ENCODE assay signal across 8 mouse cellular contexts in genomic region chr7:128459791-128460130, GRCm38 (mm10). TPM values are rescaled to one million over a fixed set of nuclear protein-coding genes. Genes with fewer than 3 reads are reported as not detected.
DNase-seq lines count a peak whose midpoint lies in the region; ATAC-seq and TF ChIP-seq lines count a peak whose summit lies in the region.

No protein-coding gene starts in this region.

- no peak for TF ChIP-seq CTCF in kidney, adult 2 months (conservative IDR thresholded peaks at IDR 0.05; ENCODE audit: insufficient read depth, insufficient read length, low read depth, low read length)
- TF ChIP-seq CTCF in bone marrow macrophage, adult 2 months (IDR thresholded peaks at IDR 0.05; ENCODE audit: low read depth, low read length) = no peak

- 0 out of 2 replicates have a peak overlapping the region, but pooled peaks have one; percentile 5 for H3K4me3 ChIP-seq in kidney, adult 2 months (ENCODE audit: insufficient read depth, low read depth, low read length)
- peak overlapping the region; percentile 96 for H3K4me3 ChIP-seq in bone marrow macrophage, adult 2 months (ENCODE audit: insufficient read depth, low read length)
- H3K4me3 ChIP-seq in hindbrain, embryonic 13.5 days = peak overlapping the region; percentile 93
- peak overlapping the region; percentile 89 for H3K4me3 ChIP-seq in midbrain, embryonic 14.5 days (replicated peaks; ENCODE audit: low read depth, low read length)

- peak overlapping the region; percentile 79 for H3K4me2 ChIP-seq in hindbrain, embryonic 13.5 days
- peak overlapping the region; percentile 90 for H3K4me2 ChIP-seq in midbrain, embryonic 14.5 days (ENCODE audit: low read length)

- H3K4me1 ChIP-seq in kidney, adult 2 months (ENCODE audit: control insufficient read depth, insufficient read depth, low read length) = peaks cover 3% of the 10 kb centered on the region; the same call in 1 of the 2 replicates
- H3K4me1 ChIP-seq in bone marrow macrophage, adult 2 months (ENCODE audit: control insufficient read depth, insufficient read depth, low read length) = peaks cover 12% of the 10 kb centered on the region
- H3K4me1 ChIP-seq in hindbrain, embryonic 13.5 days (replicated peaks) = peaks cover 19% of the 10 kb centered on the region
- peaks cover 24% of the 10 kb centered on the region; the same call in 1 of the 2 replicates for H3K4me1 ChIP-seq in midbrain, embryonic 14.5 days (ENCODE audit: control insufficient read depth, insufficient read depth, low read length)

- DNase-seq in kidney, adult 2 months = peak; percentile 21
- no peak for DNase-seq in kidney, postnatal 25 days
- peak; percentile 25 for DNase-seq in midbrain, embryonic 14.5 days
- no peak for DNase-seq in left cerebral cortex, adult 8-10 months (ENCODE audit: low spot score in 2 of 2)
- DNase-seq in spleen, postnatal 14 days (ENCODE audit: low spot score in 2 of 2) = no peak
- no peak for DNase-seq in adrenal gland, postnatal 36 days

- H3K27me3 ChIP-seq in kidney, adult 2 months (replicated peaks; ENCODE audit: control insufficient read depth, insufficient read depth, low read length) = no peaks in the 10 kb centered on the region
- H3K27me3 ChIP-seq in hindbrain, embryonic 13.5 days = no peaks in the 10 kb centered on the region
- no peaks in the 10 kb centered on the region for H3K27me3 ChIP-seq in midbrain, embryonic 14.5 days (ENCODE audit: control insufficient read depth, insufficient read depth, low read length)

- H3K36me3 ChIP-seq in kidney, adult 2 months (ENCODE audit: control insufficient read depth, insufficient read depth, low read length) = no peaks in the 10 kb centered on the region
- no peaks in the 10 kb centered on the region for H3K36me3 ChIP-seq in hindbrain, embryonic 13.5 days
- H3K36me3 ChIP-seq in midbrain, embryonic 14.5 days (ENCODE audit: control insufficient read depth, insufficient read depth, low read length) = 0 out of 2 replicates have a peak, but pooled peaks cover under 1% of the 10 kb centered on the region

- TF ChIP-seq POLR2A in kidney, adult 2 months (IDR thresholded peaks at IDR 0.05; ENCODE audit: low read depth, low read length) = no peak
- no peak for TF ChIP-seq POLR2A in bone marrow macrophage, adult 2 months (IDR thresholded peaks at IDR 0.05; ENCODE audit: borderline replicate concordance, low read depth, low read length)

- peak overlapping the region; percentile 88 for H3K9ac ChIP-seq in hindbrain, embryonic 13.5 days
- H3K9ac ChIP-seq in midbrain, embryonic 14.5 days (replicated peaks; ENCODE audit: low read length) = peak overlapping the region; percentile 83

- H3K9me3 ChIP-seq in hindbrain, embryonic 13.5 days = no peaks in the 10 kb centered on the region
- no peaks in the 10 kb centered on the region for H3K9me3 ChIP-seq in midbrain, embryonic 14.5 days (ENCODE audit: control insufficient read depth, low read length)

- no peak for ATAC-seq in hindbrain, embryonic 13.5 days (ENCODE audit: low FRiP score)
- ATAC-seq in midbrain, embryonic 14.5 days (ENCODE audit: low FRiP score, low TSS enrichment) = no peak

- WGBS in kidney, adult 2 months = 17% methylated on average over 4 of the region's 4 CpGs
- whole genome bisulfite sequencing in hindbrain, embryonic 13.5 days = 12% methylated on average over 4 of the region's 4 CpGs
- WGBS in midbrain, embryonic 14.5 days = 15% methylated on average over 4 of the region's 4 CpGs

- no peak overlapping the region for H3K27ac ChIP-seq in kidney, adult 2 months (ENCODE audit: insufficient read depth, low read depth, low read length)
- H3K27ac ChIP-seq in bone marrow macrophage, adult 2 months (ENCODE audit: insufficient read depth, low read depth, low read length) = no peak overlapping the region
- H3K27ac ChIP-seq in hindbrain, embryonic 13.5 days = peak overlapping the region; percentile 94
- peak overlapping the region; percentile 88; the same call in 1 of the 2 replicates for H3K27ac ChIP-seq in midbrain, embryonic 14.5 days (replicated peaks; ENCODE audit: low read depth, low read length)

RNA-seq across cellular contexts. Expression of gene Tial1, which starts 1.8 kb away (rescaled TPM):
- 21.9 and 22.2 TPM in 2 replicates for polyA plus RNA-seq in kidney, adult 2 months (2012; rRNA removed)
- polyA plus RNA-seq in bone marrow macrophage, adult 2 months (2012; ENCODE audit: insufficient read depth, insufficient read length, missing spikeins) = 138 and 176 TPM in 2 replicates
- polyA plus RNA-seq in hindbrain, embryonic 13.5 days (2015; fragmentation: Nextera tagmentation; extraction: Ambion mirVana) = 34.3 and 36.2 TPM in 2 replicates
- polyA plus RNA-seq in midbrain, embryonic 14.5 days (2014; fragmentation: Nextera tagmentation; extraction: Ambion mirVana) = 44.1 and 44.7 TPM in 2 replicates
- 100 to 1,000 TPM in 1 of 4 experiments, 10 to 100 TPM in 3; 95.4 to 105 (median 96.3) TPM for total RNA-seq in left cerebral cortex, adult 8-10 months (2022)
- 10 to 100 TPM; 74.4 to 90.2 TPM for total RNA-seq in adrenal gland, postnatal 36 days (2021)

RNA-seq across cellular contexts. Expression of gene Rgs10, which starts 41.2 kb away (rescaled TPM):
- polyA plus RNA-seq in kidney, adult 2 months (2012; rRNA removed) = 2.3 and 5.1 TPM in 2 replicates
- 731 and 826 TPM in 2 replicates for polyA plus RNA-seq in bone marrow macrophage, adult 2 months (2012; ENCODE audit: insufficient read depth, insufficient read length, missing spikeins)
- polyA plus RNA-seq in hindbrain, embryonic 13.5 days (2015; fragmentation: Nextera tagmentation; extraction: Ambion mirVana) = 34.0 and 40.2 TPM in 2 replicates
- 43.6 and 57.5 TPM in 2 replicates for polyA plus RNA-seq in midbrain, embryonic 14.5 days (2014; fragmentation: Nextera tagmentation; extraction: Ambion mirVana)
- total RNA-seq in left cerebral cortex, adult 8-10 months (2022) = 10 to 100 TPM; 50.1 to 65.5 (median 59.0) TPM
- 10 to 100 TPM; 10.6 to 19.7 TPM for total RNA-seq in adrenal gland, postnatal 36 days (2021)

Comparison
In these comparisons a context has a peak if more than half of its experiments do, and no peak if none do; other contexts are left out.
1. DNase-seq: peak in kidney, adult 2 months (single experiment) and midbrain, embryonic 14.5 days (single experiment); none in kidney, postnatal 25 days (0 of 2), left cerebral cortex, adult 8-10 months (0 of 2), spleen, postnatal 14 days (0 of 2) and adrenal gland, postnatal 36 days (0 of 2).
2. H3K27ac ChIP-seq: peak in hindbrain, embryonic 13.5 days (single experiment) and midbrain, embryonic 14.5 days (single experiment); none in kidney, adult 2 months (single experiment) and bone marrow macrophage, adult 2 months (single experiment).
3. H3K4me3 ChIP-seq: peak in every context shown above with its lines; median percentile 96 in bone marrow macrophage, adult 2 months; 93 in hindbrain, embryonic 13.5 days; 89 in midbrain, embryonic 14.5 days; 5 in kidney, adult 2 months.
4. RNA of gene Rgs10, which starts 41.2 kb away (polyA plus RNA-seq): 731 to 826 TPM in bone marrow macrophage, adult 2 months; 43.6 to 57.5 TPM in midbrain, embryonic 14.5 days, 34.0 to 40.2 TPM in hindbrain, embryonic 13.5 days and 2.3 to 5.1 TPM in kidney, adult 2 months; every median in the first group is over 10 times any median in the second.